Mouse (Mus musculus) G1E (cell line): ENCODE data around the gene Adsl. TPM values are rescaled to one million over a fixed set of nuclear protein-coding genes. Genes with fewer than 3 reads are reported as not detected.

Experiments used
- ATAC-seq: 2 replicates; pipeline ENCODE4 v1.8.0; 2016; ENCODE audit warnings: mild to moderate bottlenecking; ENCODE audit not compliant: insufficient number of reproducible peaks, poor library complexity, low FRiP score, severe bottlenecking; ENCODE audit errors: extremely low read depth
- DNase-seq: peaks from one replicate; pipeline ENCODE4 v3.0.0; 2012; ENCODE audit warnings: low spot score
- H3K27me3 ChIP-seq: 2 replicates; pipeline ENCODE4 v1.6.1; 2012; ENCODE audit warnings: mild to moderate bottlenecking, low read length, inconsistent platforms; ENCODE audit not compliant: insufficient read depth
- H3K36me3 ChIP-seq: replicated peaks from 2 replicates; pipeline ENCODE3; 2012; ENCODE audit warnings: mild to moderate bottlenecking, inconsistent platforms
- H3K4me1 ChIP-seq: 2 replicates; pipeline ENCODE4 v1.6.1; 2012; ENCODE audit warnings: low read depth, low read length, inconsistent platforms, mixed read lengths; ENCODE audit not compliant: insufficient read depth
- H3K4me3 ChIP-seq: 2 replicates; pipeline ENCODE4 v1.5.1; 2012; ENCODE audit warnings: low read depth, mild to moderate bottlenecking, inconsistent platforms, low read length, moderate library complexity, mixed read lengths
- H3K9me3 ChIP-seq: replicated peaks from 2 replicates; pipeline ENCODE4 v1.6.1; 2012; ENCODE audit warnings: inconsistent platforms
- CTCF ChIP-seq: IDR thresholded peaks from 2 replicates; pipeline ENCODE4 v1.5.1; 2012; ENCODE audit warnings: low read depth, low read length, inconsistent platforms, mixed read lengths
- GATA1 ChIP-seq: IDR thresholded peaks from 2 replicates; pipeline ENCODE4 v1.6.1; 2012; ENCODE audit warnings: borderline replicate concordance, low read length, inconsistent platforms, mixed read lengths
- GATA2 ChIP-seq: IDR thresholded peaks from 2 replicates; pipeline ENCODE4 v1.6.1; 2012; ENCODE audit warnings: low read depth, low read length, inconsistent platforms, borderline replicate concordance
- POLR2AphosphoS5 ChIP-seq: IDR thresholded peaks from 2 replicates; pipeline ENCODE4 v1.6.1; 2012; ENCODE audit warnings: low read depth, low read length, inconsistent platforms; ENCODE audit not compliant: insufficient replicate concordance
- TAL1 ChIP-seq: conservative IDR thresholded peaks from 2 replicates; pipeline ENCODE4 v1.6.1; 2012; ENCODE audit warnings: low read depth, low read length, inconsistent platforms, mixed read lengths
- polyA plus RNA-seq: library from polyadenylated mRNA; stranded (reverse); fragments of >175 nt; gene quantifications from 2 replicates; pipeline ENCODE4 v1.2.3, GENCODE M21; 2012
- total RNA-seq, 2 experiments: library from RNA; stranded (forward) in 1 of 2; stranded (reverse) in 1 of 2; fragments of 200-1000 nt in 1 of 2; fragments of >200 nt in 1 of 2; fragmentation: Nextera tagmentation in 1 of 2; gene quantifications; 2 replicates each; pipeline ENCODE4 v1.2.3; 2014 to 2017

The Adsl gene
- total and polyA plus RNA-seq, 3 experiments: 79.0 to 174 (median 112) TPM

DNA sequence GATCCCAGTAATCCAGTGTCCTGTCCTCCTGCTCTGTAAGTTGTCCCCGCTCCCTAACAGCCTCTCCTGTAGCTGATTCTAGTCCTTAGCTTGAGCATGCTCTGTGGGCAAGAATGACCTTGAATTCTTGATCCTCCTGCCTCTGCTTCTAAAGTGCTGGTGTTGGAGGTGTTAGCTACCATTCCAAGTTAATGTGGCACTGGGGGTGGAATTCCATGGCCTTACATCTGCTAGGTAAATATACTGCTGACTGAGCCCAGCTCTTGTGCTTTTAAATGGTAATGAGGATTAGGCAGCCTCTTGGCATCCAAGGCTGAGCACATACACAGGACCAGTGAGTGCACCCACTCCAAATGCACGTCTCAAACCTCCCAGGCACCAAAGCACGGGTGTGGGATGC is 6.6 kb downstream of the Adsl start:
- Histone ChIP-seq H3K36me3 (peaks cover 92% of the 10 kb centered on the region), H3K9me3 (no peaks in the 10 kb centered on the region), H3K4me1 (peaks cover 21% of the 10 kb centered on the region), H3K27me3 (no peaks in the 10 kb centered on the region), H3K4me3 (no peak overlapping the region)
- DNase-seq (no peak), ATAC-seq (no peak)
- TF ChIP-seq CTCF (no peak), TAL1 (no peak), GATA2 (no peak), GATA1 (no peak), POLR2AphosphoS5 (no peak)

- Histone ChIP-seq H3K9me3 (no peaks in the 10 kb centered on the region), H3K4me3 (no peak overlapping the region), H3K4me1 (peaks cover 11% of the 10 kb centered on the region), H3K36me3 (peaks cover 92% of the 10 kb centered on the region), H3K27me3 (no peaks in the 10 kb centered on the region)
- TF ChIP-seq GATA2 (no peak), GATA1 (no peak), POLR2AphosphoS5 (no peak), TAL1 (no peak), CTCF (no peak)
- ATAC-seq (no peak), DNase-seq (no peak)
Measured at GRCm38 (mm10) chr15:80955836-80956438, 7.6 kb downstream of the Adsl start.

DNA sequence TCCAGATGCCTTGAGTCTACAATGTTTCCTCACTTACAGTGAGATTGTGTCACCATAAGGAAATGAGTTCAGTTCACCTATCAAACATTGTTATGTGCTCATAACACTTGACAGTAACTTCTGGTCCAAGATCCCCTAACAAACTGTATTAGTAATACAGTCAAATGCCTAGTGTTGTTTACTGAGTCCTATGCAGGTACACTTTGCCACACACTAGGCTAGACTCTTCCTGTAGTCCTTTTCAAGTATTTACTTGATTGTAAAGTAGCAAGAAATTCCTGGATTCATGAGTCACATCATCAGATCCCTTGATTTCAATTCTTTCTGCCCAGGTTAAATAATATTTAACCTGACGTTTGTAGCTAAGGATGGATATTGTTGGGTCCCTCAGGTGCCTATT is 21.1 kb downstream of the Adsl start:
- Histone ChIP-seq H3K4me1 (peaks cover 7% of the 10 kb centered on the region; the same call in 1 of the 2 replicates), H3K9me3 (no peaks in the 10 kb centered on the region), H3K4me3 (no peak overlapping the region), H3K36me3 (peaks cover 64% of the 10 kb centered on the region), H3K27me3 (no peaks in the 10 kb centered on the region)
- TF ChIP-seq CTCF (no peak), GATA1 (no peak), GATA2 (no peak), POLR2AphosphoS5 (no peak)
- no peak for DNase-seq
- ATAC-seq: no peak

GRCm38 (mm10) chr15:80974311-80974710 is 26.0 kb downstream of the Adsl start:
- H3K36me3 ChIP-seq: peaks cover 20% of the 10 kb centered on the region
- TF ChIP-seq GATA2 (no peak), POLR2AphosphoS5 (no peak)
- peaks cover 23% of the 10 kb centered on the region for H3K4me1 ChIP-seq
- DNase-seq (no peak), ATAC-seq (no peak)
- H3K4me3 ChIP-seq: no peak overlapping the region
- H3K27me3 ChIP-seq: no peaks in the 10 kb centered on the region
- H3K9me3 ChIP-seq: no peaks in the 10 kb centered on the region

DNA sequence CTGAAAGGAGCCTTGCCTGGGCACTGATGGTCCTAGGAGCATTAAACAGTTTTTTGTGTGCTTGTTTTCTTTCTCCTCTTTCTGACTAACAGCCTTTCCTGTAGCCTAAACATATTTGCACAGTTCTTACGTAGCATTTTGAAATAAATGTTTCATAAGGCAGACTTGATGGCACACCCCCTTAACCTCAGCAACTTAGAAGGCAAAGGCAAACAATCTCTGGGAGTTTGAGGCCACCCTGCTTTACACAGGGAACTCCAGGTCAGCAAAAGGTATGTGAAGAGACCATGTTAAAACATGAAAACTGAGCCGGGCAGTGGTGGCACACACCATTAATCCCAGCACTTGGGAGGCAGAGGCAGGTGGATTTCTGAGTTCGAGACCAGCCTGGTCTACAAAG is 27.4 kb downstream of the Adsl start:
- DNase-seq: no peak
- Histone ChIP-seq H3K4me3 (no peak overlapping the region), H3K27me3 (no peaks in the 10 kb centered on the region), H3K36me3 (peaks cover 6% of the 10 kb centered on the region), H3K9me3 (no peaks in the 10 kb centered on the region), H3K4me1 (peaks cover 29% of the 10 kb centered on the region)
- TF ChIP-seq CTCF: no peak
- ATAC-seq: no peak

- ATAC-seq (0 out of 2 replicates have a peak, but pooled peaks have one; percentile 8), DNase-seq (peak; percentile 89)
- TF ChIP-seq POLR2AphosphoS5 (no peak), CTCF (no peak), GATA1 (no peak), TAL1 (no peak), GATA2 (no peak)
Measured at GRCm38 (mm10) chr15:80977620-80978334, 29.5 kb downstream of the Adsl start, which contains the start of gene Sgsm3. TSS of gene Sgsm3 (plus strand) at chr15:80977765.

More at GRCm38 (mm10) chr15:80977620-80978334, 29.5 kb downstream of the Adsl start, which contains the start of gene Sgsm3:
- H3K4me1 ChIP-seq: peaks cover 29% of the 10 kb centered on the region
- H3K27me3 ChIP-seq: no peaks in the 10 kb centered on the region
- H3K36me3 ChIP-seq: peaks cover 4% of the 10 kb centered on the region
- H3K9me3 ChIP-seq: no peaks in the 10 kb centered on the region
- H3K4me3 ChIP-seq: peak within 1 kb of the TSS; percentile 96
